In genomic region chr10:80024229-80025043, GRCm38 (mm10) we compare ENCODE assay signal across 12 mouse cellular contexts. TPM values are rescaled to one million over a fixed set of nuclear protein-coding genes. Genes with fewer than 3 reads are reported as not detected.
DNase-seq lines count a peak whose midpoint lies in the region; ATAC-seq and TF ChIP-seq lines count a peak whose summit lies in the region.
"Had no signal": no experiment of that assay in that cellular context is flagged by ENCODE, and none has a peak within 500 bp of the region (broad histone marks: within the 10 kb centered on the region; RNA-seq: fewer than 3 reads in every experiment).

No protein-coding gene starts in this region.

- peak overlapping the region; percentile 59; the same call in 1 of the 2 replicates for H3K27ac ChIP-seq in ES-E14 (ENCODE audit: insufficient read depth, low read depth, low read length, poor library complexity, severe bottlenecking)
- peak overlapping the region; percentile 23; the same call in 1 of the 2 replicates for H3K27ac ChIP-seq in liver, embryonic 16.5 days (ENCODE audit: low read length)
- peak overlapping the region; percentile 56 for H3K27ac ChIP-seq in stomach, postnatal 0 days (replicated peaks)
- H3K27ac ChIP-seq in hindbrain, embryonic 13.5 days: no peak overlapping the region
- H3K27ac ChIP-seq: hindbrain, embryonic 15.5 days had no signal

- no peaks in the 10 kb centered on the region for H3K27me3 ChIP-seq in liver, embryonic 16.5 days (ENCODE audit: control insufficient read depth, insufficient read depth, low read depth, low read length)
- no peaks in the 10 kb centered on the region for H3K27me3 ChIP-seq in stomach, postnatal 0 days (ENCODE audit: control insufficient read depth, insufficient read depth, low read length)
- H3K27me3 ChIP-seq in hindbrain, embryonic 13.5 days: peaks cover 20% of the 10 kb centered on the region

- no peak for ATAC-seq in liver, embryonic 16.5 days (ENCODE audit: low read depth)
- ATAC-seq in stomach, postnatal 0 days (ENCODE audit: low FRiP score, low TSS enrichment): no peak
- ATAC-seq in megakaryocyte-erythroid progenitor cell, adult 5-6 weeks (replicated peaks; ENCODE audit: low FRiP score, low TSS enrichment, poor library complexity, severe bottlenecking): no peak
- ATAC-seq in hindbrain, embryonic 13.5 days (ENCODE audit: low FRiP score): no peak

- H3K4me2 ChIP-seq in liver, embryonic 16.5 days (ENCODE audit: low read depth, low read length): no peak overlapping the region
- H3K4me2 ChIP-seq in stomach, postnatal 0 days (replicated peaks; ENCODE audit: low read depth): no peak overlapping the region
- H3K4me2 ChIP-seq in hindbrain, embryonic 13.5 days: no peak overlapping the region
- H3K4me2 ChIP-seq: hindbrain, embryonic 15.5 days had no signal

- H3K9me3 ChIP-seq in ES-E14 (ENCODE audit: control insufficient read depth, insufficient read depth, low read depth, low read length): no peaks in the 10 kb centered on the region
- H3K9me3 ChIP-seq in liver, embryonic 16.5 days (replicated peaks; ENCODE audit: control insufficient read depth, low read length): no peaks in the 10 kb centered on the region
- H3K9me3 ChIP-seq in stomach, postnatal 0 days (ENCODE audit: control insufficient read depth, low read length): no peaks in the 10 kb centered on the region
- no peaks in the 10 kb centered on the region for H3K9me3 ChIP-seq in hindbrain, embryonic 13.5 days
- H3K9me3 ChIP-seq: hindbrain, embryonic 15.5 days had no signal

- in situ Hi-C loops in ES-E14 (cut with MboI; ENCODE audit: low sequenced_read_pairs in 2 of 2, unreplicated experiment in 2 of 2): no loop called here

- H3K4me3 ChIP-seq in ES-E14 (ENCODE audit: insufficient read depth in 1 of 2, low read depth in 1 of 2, low read length in 2 of 2, poor library complexity in 1 of 2, severe bottlenecking in 1 of 2): no peak overlapping the region
- no peak overlapping the region for H3K4me3 ChIP-seq in liver, embryonic 16.5 days (ENCODE audit: low read depth, low read length)
- H3K4me3 ChIP-seq in stomach, postnatal 0 days (ENCODE audit: low read depth, low read length): no peak overlapping the region
- no peak overlapping the region for H3K4me3 ChIP-seq in hindbrain, embryonic 13.5 days
- H3K4me3 ChIP-seq: erythroblast, embryonic 14.5 days; hindbrain, embryonic 15.5 days had no signal

- TF ChIP-seq EP300 in stomach, postnatal 0 days (optimal IDR thresholded peaks at IDR 0.05): no peak

- DNase-seq in lung, adult 18-20 months: peak; percentile 57 to 58
- no peak for DNase-seq in lung, postnatal 10 days
- DNase-seq in ES-E14 (ENCODE audit: low read depth, low spot score) (no peak), MN1 (ENCODE audit: low spot score) (no peak)
- DNase-seq in stomach, postnatal 0 days (ENCODE audit: low spot score): no peak
- DNase-seq: adrenal gland, postnatal 14 days; left cerebral cortex, postnatal 4 days had no signal

- no peak overlapping the region for H3K9ac ChIP-seq in ES-E14 (ENCODE audit: insufficient read depth, low read depth, low read length, poor library complexity, severe bottlenecking)
- no peak overlapping the region for H3K9ac ChIP-seq in liver, embryonic 16.5 days (ENCODE audit: low read depth, low read length)
- 0 out of 2 replicates have a peak overlapping the region, but pooled peaks have one; percentile 13 for H3K9ac ChIP-seq in stomach, postnatal 0 days (ENCODE audit: low read length)
- H3K9ac ChIP-seq in hindbrain, embryonic 13.5 days: no peak overlapping the region
- H3K9ac ChIP-seq: hindbrain, embryonic 15.5 days had no signal

- peaks cover 4% of the 10 kb centered on the region; the same call in 1 of the 2 replicates for H3K36me3 ChIP-seq in ES-E14 (ENCODE audit: control insufficient read depth, insufficient read depth, low read length, poor library complexity, severe bottlenecking)
- H3K36me3 ChIP-seq in liver, embryonic 16.5 days (ENCODE audit: control insufficient read depth, insufficient read depth): peaks cover 11% of the 10 kb centered on the region; the same call in 1 of the 2 replicates
- no peaks in the 10 kb centered on the region for H3K36me3 ChIP-seq in stomach, postnatal 0 days (ENCODE audit: control insufficient read depth, insufficient read depth, low read length)
- H3K36me3 ChIP-seq in hindbrain, embryonic 13.5 days: no peaks in the 10 kb centered on the region
- H3K36me3 ChIP-seq: hindbrain, embryonic 15.5 days had no signal

- WGBS in liver, embryonic 16.5 days (ENCODE audit: insufficient replicate concordance): 74% methylated on average over 15 of the region's 15 CpGs
- WGBS in stomach, postnatal 0 days: 74% methylated on average over 15 of the region's 15 CpGs
- WGBS in hindbrain, embryonic 13.5 days: 78% methylated on average over 15 of the region's 15 CpGs

- peaks cover 0 to 52% of the 10 kb centered on the region in 2 experiments; a peak in 2 of 4 replicates for H3K4me1 ChIP-seq in ES-E14 (ENCODE audit: control insufficient read depth in 2 of 2, insufficient read depth in 2 of 2, low read length in 2 of 2, poor library complexity in 1 of 2)
- peaks cover 35% of the 10 kb centered on the region for H3K4me1 ChIP-seq in liver, embryonic 16.5 days (ENCODE audit: control insufficient read depth, low read depth, low read length)
- H3K4me1 ChIP-seq in stomach, postnatal 0 days (replicated peaks; ENCODE audit: control insufficient read depth, insufficient read depth): no peaks in the 10 kb centered on the region
- H3K4me1 ChIP-seq in hindbrain, embryonic 13.5 days (replicated peaks): 0 out of 2 replicates have a peak, but pooled peaks cover 5% of the 10 kb centered on the region
- H3K4me1 ChIP-seq: hindbrain, embryonic 15.5 days had no signal

- no peak for TF ChIP-seq CTCF in stomach, postnatal 0 days (IDR thresholded peaks at IDR 0.05; ENCODE audit: low read depth)

TF ChIP-seq in ES-E14, 5 proteins besides CTCF, POLR2A, EP300 and RAD21:
- no peak for TF ChIP-seq CHD2 (IDR thresholded peaks at IDR 0.05; ENCODE audit: low read depth, low read length)
- no peak for TF ChIP-seq HCFC1 (IDR thresholded peaks at IDR 0.05; ENCODE audit: borderline replicate concordance, insufficient read depth, low read length)
- no peak for TF ChIP-seq ZC3H11A (IDR thresholded peaks at IDR 0.05; ENCODE audit: borderline replicate concordance, low read depth, low read length)
- no peak for TF ChIP-seq ZNF384 (IDR thresholded peaks at IDR 0.05; ENCODE audit: low read depth, low read length)

RNA-seq across cellular contexts. Expression of gene Arhgap45, which starts 8.0 kb away (rescaled TPM):
- 17.0 and 20.9 TPM in 2 replicates for total RNA-seq in ES-E14 (2012; rRNA removed)
- polyA plus RNA-seq in liver, embryonic 16.5 days (2015; fragmentation: Nextera tagmentation; extraction: Ambion mirVana): 16.6 and 17.3 TPM in 2 replicates
- polyA plus RNA-seq in stomach, postnatal 0 days (2015; fragmentation: Nextera tagmentation; extraction: Ambion mirVana): 2.0 TPM in 2 replicates
- 76.2 and 103 TPM in 2 replicates for total RNA-seq in megakaryocyte-erythroid progenitor cell, adult 5-6 weeks (2014; fragmentation: Nextera tagmentation)
- 52.8 and 64.4 TPM in 2 replicates for total RNA-seq in megakaryocyte-erythroid progenitor cell, adult 5-6 weeks (2017)
- polyA plus RNA-seq in hindbrain, embryonic 13.5 days (2015; fragmentation: Nextera tagmentation; extraction: Ambion mirVana): 2.5 and 2.8 TPM in 2 replicates

RNA-seq across cellular contexts. Expression of gene Polr2e, which starts 15.2 kb away (rescaled TPM):
- total RNA-seq in ES-E14 (2012; rRNA removed): 266 and 293 TPM in 2 replicates
- 66.8 and 70.1 TPM in 2 replicates for polyA plus RNA-seq in liver, embryonic 16.5 days (2015; fragmentation: Nextera tagmentation; extraction: Ambion mirVana)
- 121 and 122 TPM in 2 replicates for polyA plus RNA-seq in stomach, postnatal 0 days (2015; fragmentation: Nextera tagmentation; extraction: Ambion mirVana)
- 145 and 157 TPM in 2 replicates for total RNA-seq in megakaryocyte-erythroid progenitor cell, adult 5-6 weeks (2014; fragmentation: Nextera tagmentation)
- 142 and 150 TPM in 2 replicates for total RNA-seq in megakaryocyte-erythroid progenitor cell, adult 5-6 weeks (2017)
- 150 and 154 TPM in 2 replicates for polyA plus RNA-seq in hindbrain, embryonic 13.5 days (2015; fragmentation: Nextera tagmentation; extraction: Ambion mirVana)

RNA-seq across cellular contexts. Expression of gene Gpx4, which starts 22.5 kb away (rescaled TPM):
- 1,456 and 1,919 TPM in 2 replicates for total RNA-seq in ES-E14 (2012; rRNA removed)
- polyA plus RNA-seq in liver, embryonic 16.5 days (2015; fragmentation: Nextera tagmentation; extraction: Ambion mirVana): 553 and 567 TPM in 2 replicates
- 435 and 445 TPM in 2 replicates for polyA plus RNA-seq in stomach, postnatal 0 days (2015; fragmentation: Nextera tagmentation; extraction: Ambion mirVana)
- total RNA-seq in megakaryocyte-erythroid progenitor cell, adult 5-6 weeks (2014; fragmentation: Nextera tagmentation): 566 and 603 TPM in 2 replicates
- total RNA-seq in megakaryocyte-erythroid progenitor cell, adult 5-6 weeks (2017): 483 and 498 TPM in 2 replicates
- 509 and 531 TPM in 2 replicates for polyA plus RNA-seq in hindbrain, embryonic 13.5 days (2015; fragmentation: Nextera tagmentation; extraction: Ambion mirVana)

RNA-seq across cellular contexts. Expression of gene Abca7, which starts 28.1 kb away (rescaled TPM):
- 8.8 and 18.9 TPM in 2 replicates for total RNA-seq in ES-E14 (2012; rRNA removed)
- 8.6 and 9.0 TPM in 2 replicates for polyA plus RNA-seq in liver, embryonic 16.5 days (2015; fragmentation: Nextera tagmentation; extraction: Ambion mirVana)
- polyA plus RNA-seq in stomach, postnatal 0 days (2015; fragmentation: Nextera tagmentation; extraction: Ambion mirVana): 2.6 and 3.2 TPM in 2 replicates
- total RNA-seq in megakaryocyte-erythroid progenitor cell, adult 5-6 weeks (2014; fragmentation: Nextera tagmentation): 27.0 and 32.9 TPM in 2 replicates
- total RNA-seq in megakaryocyte-erythroid progenitor cell, adult 5-6 weeks (2017): 11.0 and 12.1 TPM in 2 replicates
- polyA plus RNA-seq in hindbrain, embryonic 13.5 days (2015; fragmentation: Nextera tagmentation; extraction: Ambion mirVana): 5.2 and 6.1 TPM in 2 replicates

RNA-seq across cellular contexts. Expression of gene Cnn2, which starts 36.1 kb away (rescaled TPM):
- 94.1 and 159 TPM in 2 replicates for total RNA-seq in ES-E14 (2012; rRNA removed)
- polyA plus RNA-seq in liver, embryonic 16.5 days (2015; fragmentation: Nextera tagmentation; extraction: Ambion mirVana): 42.5 and 44.9 TPM in 2 replicates
- polyA plus RNA-seq in stomach, postnatal 0 days (2015; fragmentation: Nextera tagmentation; extraction: Ambion mirVana): 236 and 245 TPM in 2 replicates
- total RNA-seq in megakaryocyte-erythroid progenitor cell, adult 5-6 weeks (2014; fragmentation: Nextera tagmentation): 18.0 and 24.6 TPM in 2 replicates
- total RNA-seq in megakaryocyte-erythroid progenitor cell, adult 5-6 weeks (2017): 13.8 and 25.6 TPM in 2 replicates
- polyA plus RNA-seq in hindbrain, embryonic 13.5 days (2015; fragmentation: Nextera tagmentation; extraction: Ambion mirVana): 43.7 and 53.1 TPM in 2 replicates

Comparison
In these comparisons a context has a peak if more than half of its experiments do, and no peak if none do; other contexts are left out.
1. DNase-seq: peak in lung, adult 18-20 months (2 of 2); none in lung, postnatal 10 days (single experiment), ES-E14 (single experiment), stomach, postnatal 0 days (single experiment) and MN1 (single experiment).